Mouse (Mus musculus) E14TG2a.4 (cell line): ENCODE measurements at regions not wholly inside any gene's neighbourhood (a gene's known extent, or its start where the extent isn't known, plus 50 kb on each side); places are given as distances from the start of the nearest gene placed in this dataset.

ENCODE experiments used
- H3K27me3 ChIP-seq: 2 replicates; pipeline ENCODE4 v1.6.1; 2014; ENCODE audit warnings: low read length, control low read depth; ENCODE audit not compliant: insufficient read depth
- H3K36me3 ChIP-seq: 2 replicates; pipeline ENCODE4 v1.6.1; 2014; ENCODE audit warnings: low read length, control low read depth; ENCODE audit not compliant: insufficient read depth
- H3K4me1 ChIP-seq: replicated peaks from 2 replicates; pipeline ENCODE4 v1.6.1; 2014; ENCODE audit warnings: low read depth, low read length, control low read depth
- H3K4me3 ChIP-seq: replicated peaks from 2 replicates; pipeline ENCODE4 v1.5.1; 2014; ENCODE audit warnings: mild to moderate bottlenecking, low read length
- H3K9me3 ChIP-seq: 2 replicates; pipeline ENCODE4 v1.6.1; 2014; ENCODE audit warnings: low read length, control low read depth
- CTCF ChIP-seq: conservative IDR thresholded peaks from 2 replicates; pipeline ENCODE4 v1.5.1; 2014; ENCODE audit warnings: low read length
- NANOG ChIP-seq: IDR thresholded peaks from 2 replicates; pipeline ENCODE4 v1.6.1; 2014; ENCODE audit warnings: borderline replicate concordance, low read length, mixed read lengths
- POU5F1 ChIP-seq: IDR thresholded peaks from 2 replicates; pipeline ENCODE4 v1.6.1; 2014; ENCODE audit warnings: low read length, borderline replicate concordance

GRCm38 (mm10) chr12:39371480-39372245, 592.5 kb downstream of the Etv1 start:
- Histone ChIP-seq H3K27me3 (no peaks in the 10 kb centered on the region), H3K4me3 (no peak overlapping the region), H3K4me1 (no peaks in the 10 kb centered on the region), H3K36me3 (no peaks in the 10 kb centered on the region), H3K9me3 (no peaks in the 10 kb centered on the region)
- TF ChIP-seq POU5F1 (no peak), NANOG (no peak), CTCF (no peak)

- H3K9me3 ChIP-seq = no peaks in the 10 kb centered on the region
- H3K4me3 ChIP-seq = no peak overlapping the region
- no peaks in the 10 kb centered on the region for H3K36me3 ChIP-seq
- TF ChIP-seq POU5F1 = no peak
- TF ChIP-seq CTCF = no peak
- TF ChIP-seq NANOG = no peak
- H3K27me3 ChIP-seq = no peaks in the 10 kb centered on the region
- no peaks in the 10 kb centered on the region for H3K4me1 ChIP-seq
Observed at GRCm38 (mm10) chr12:39373721-39374120, 594.5 kb downstream of the Etv1 start.
